Mouse (Mus musculus) layer of hippocampus, adult 11-12 months (tissue): ENCODE measurements around the gene Tmem59.

Source experiments
- DNase-seq: peaks from one replicate; pipeline ENCODE4 v3.0.0; 2022; ENCODE audit warnings: low spot score

The Tmem59 gene

GRCm38 (mm10) chr4:107180746-107181145 lies 2.5 kb downstream of the Tmem59 start:
- no peak for DNase-seq

DNA sequence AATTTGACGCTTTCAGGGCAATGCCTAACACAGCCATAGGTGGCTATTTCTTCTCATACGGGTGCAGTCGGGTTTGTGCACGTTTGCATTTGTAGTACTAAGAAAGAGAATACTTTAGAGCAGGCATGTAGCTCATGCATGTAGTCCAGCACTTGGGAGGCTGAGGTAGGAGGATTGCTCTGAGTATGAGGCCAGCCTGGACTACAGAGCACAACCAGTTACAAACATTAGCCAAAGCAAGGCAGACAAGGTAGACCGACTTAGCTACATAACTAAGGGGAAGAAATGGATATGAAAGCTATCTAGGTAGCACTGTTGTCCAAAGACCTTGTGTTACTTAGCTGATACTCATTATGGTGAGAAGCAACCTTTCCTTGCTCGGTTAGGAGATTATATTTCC lies 3.7 kb downstream of the Tmem59 start:
- no peak for DNase-seq

DNA sequence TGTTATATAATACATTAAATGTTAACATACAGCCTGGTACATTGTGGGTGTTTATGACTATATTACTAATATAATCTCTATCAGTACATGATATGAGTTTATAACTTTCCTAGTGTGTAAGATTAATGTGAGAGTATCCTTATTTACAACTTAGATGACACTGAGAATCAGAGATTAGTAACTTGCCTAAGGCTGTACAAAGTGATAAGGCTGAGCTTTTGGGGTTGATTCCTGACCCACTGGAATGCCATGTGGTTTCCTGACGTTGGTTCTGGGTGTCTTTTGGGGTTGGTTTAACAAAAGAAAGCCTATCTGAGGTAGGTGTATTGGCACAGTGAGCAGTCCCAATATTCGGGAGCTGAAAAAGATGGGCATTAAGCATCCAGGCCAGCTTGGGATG lies 4.6 kb downstream of the Tmem59 start:
- no peak for DNase-seq

DNA sequence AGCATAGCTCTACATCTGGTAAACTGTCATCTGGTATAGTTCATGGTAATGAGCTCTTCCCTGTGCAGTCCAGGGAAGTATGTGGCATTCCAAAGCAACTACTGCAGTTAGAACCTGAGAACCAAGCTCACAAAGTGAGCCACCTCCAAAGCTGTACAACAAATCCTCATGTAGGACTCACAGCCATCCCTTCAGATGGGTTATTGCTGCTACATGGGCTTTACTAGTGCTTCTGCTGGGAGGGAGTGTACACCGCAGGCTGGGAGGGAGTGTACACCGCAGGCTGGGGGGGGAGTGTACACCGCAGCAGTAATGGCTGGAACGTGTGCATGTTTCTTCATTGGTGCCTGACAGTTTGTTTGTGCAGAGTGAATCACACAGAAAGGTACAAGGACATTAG lies 5.0 kb downstream of the Tmem59 start:
- no peak for DNase-seq

- no peak for DNase-seq
Measured at GRCm38 (mm10) chr4:107185703-107186102, 7.5 kb downstream of the Tmem59 start.

- DNase-seq: no peak
Measured at GRCm38 (mm10) chr4:107193841-107194240, 15.6 kb downstream of the Tmem59 start.

DNA sequence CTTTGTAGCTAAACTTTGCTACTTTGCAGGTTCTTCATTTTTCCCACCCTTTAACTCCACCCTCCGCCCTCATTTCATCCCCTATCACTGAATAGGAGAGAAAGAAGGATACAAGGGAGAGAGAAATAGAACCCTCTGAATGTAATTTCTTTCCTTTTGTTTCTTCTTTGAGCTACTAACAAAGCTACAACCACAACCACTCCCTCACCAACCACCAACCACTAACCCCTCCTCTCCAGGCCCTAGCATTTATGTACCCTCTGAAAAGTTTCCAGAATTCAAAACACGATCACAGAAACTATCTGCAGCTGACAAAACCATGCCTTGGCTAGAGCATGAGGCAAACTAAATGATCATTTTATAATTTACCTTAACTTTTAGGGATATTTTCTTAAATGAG lies 18.3 kb downstream of the Tmem59 start:
- no peak for DNase-seq

DNA sequence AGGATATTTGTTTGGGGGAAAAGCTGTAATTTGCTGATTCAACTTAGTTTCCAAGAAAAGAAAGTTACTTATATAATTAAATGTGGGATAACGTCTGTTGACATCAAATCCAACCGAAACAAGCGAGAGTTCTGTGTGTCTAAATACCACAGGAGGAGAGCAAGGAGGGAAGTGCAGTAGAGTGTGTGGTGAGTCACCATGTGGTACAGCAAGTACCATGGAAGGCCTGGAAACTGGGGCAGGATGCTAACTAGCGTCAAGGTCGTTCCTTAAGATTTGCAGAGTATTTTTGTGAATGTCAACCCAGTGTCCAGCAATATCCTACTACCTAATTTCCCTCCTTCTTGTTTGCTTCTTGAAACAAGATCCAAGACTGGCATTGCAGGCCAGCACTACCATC lies 19.9 kb downstream of the Tmem59 start:
- no peak for DNase-seq

GRCm38 (mm10) chr4:107201779-107202178 lies 23.6 kb downstream of the Tmem59 start:
- no peak for DNase-seq

DNA sequence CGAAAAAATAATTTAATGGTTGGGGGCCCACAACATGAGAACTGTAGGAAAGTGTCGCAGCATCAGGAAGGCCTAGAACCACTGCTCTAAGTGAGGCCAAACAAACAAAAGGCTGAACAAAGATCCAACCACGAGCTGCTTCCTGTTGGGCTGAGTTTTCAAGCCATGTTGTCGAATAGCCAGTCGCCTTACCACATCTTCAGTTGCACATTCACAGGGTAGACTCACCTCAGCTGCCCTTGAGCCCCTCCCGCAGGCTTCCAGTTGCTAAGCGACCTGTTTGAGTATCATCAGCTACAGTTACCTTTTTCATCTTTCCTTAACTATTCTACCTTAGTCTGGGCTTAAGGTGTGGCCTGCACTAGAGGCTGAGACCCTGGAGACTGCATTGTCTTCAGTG lies 24.8 kb downstream of the Tmem59 start:
- DNase-seq: no peak

DNA sequence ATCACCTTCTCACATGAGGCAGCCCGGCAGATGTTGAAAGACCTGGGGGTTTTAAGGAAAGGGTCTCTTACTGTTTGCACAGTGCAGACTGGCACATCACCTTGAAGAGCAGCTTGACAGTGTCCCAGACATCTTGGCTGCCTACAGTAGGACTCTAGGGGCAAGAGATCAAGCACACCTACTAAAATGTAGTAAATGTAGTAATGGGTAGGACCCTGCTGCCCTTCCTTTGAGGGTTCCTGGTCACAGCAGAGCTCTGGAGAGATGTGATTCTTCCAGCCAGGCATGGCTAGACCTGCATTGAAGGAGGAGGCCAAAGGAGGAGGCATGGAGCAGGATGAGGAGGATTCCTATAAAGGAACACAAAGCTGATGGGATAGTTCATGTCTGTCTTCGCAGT lies 28.8 kb downstream of the Tmem59 start:
- no peak for DNase-seq

- DNase-seq: no peak
Measured at GRCm38 (mm10) chr4:107208880-107209279, 30.7 kb downstream of the Tmem59 start, which contains the start of gene Ldlrad1. Ldlrad1 (plus strand) TSS chr4:107209180.

DNA sequence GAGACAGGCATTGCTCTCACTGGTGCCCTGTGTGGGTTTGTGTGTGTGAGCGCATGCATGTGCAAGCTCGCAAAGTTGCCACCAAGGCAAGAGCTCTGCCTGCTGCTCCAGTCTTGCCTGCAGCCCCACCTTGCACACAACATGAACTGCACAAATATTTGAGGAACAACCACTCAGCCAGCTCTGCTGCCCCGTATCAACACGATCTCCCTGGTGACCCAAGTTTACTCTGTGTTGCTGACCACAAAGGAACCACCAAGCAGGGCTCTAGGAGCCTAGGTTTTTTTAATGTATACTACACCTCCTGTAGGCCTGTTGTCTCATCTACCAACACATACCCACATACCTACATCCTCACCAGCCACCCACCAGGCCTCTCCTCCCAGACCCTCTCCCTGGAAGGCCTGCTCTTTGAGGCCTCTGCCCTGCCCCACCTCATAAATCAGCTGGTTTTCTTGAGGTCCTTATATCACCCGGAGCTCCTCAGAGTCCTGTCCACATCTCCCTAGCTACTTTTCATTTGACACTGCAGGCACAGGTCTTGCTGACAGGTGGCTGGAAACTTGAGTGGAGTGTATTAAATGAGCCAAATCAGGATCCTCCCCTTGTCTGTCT lies 32.4 kb downstream of the Tmem59 start:
- DNase-seq: no peak

DNA sequence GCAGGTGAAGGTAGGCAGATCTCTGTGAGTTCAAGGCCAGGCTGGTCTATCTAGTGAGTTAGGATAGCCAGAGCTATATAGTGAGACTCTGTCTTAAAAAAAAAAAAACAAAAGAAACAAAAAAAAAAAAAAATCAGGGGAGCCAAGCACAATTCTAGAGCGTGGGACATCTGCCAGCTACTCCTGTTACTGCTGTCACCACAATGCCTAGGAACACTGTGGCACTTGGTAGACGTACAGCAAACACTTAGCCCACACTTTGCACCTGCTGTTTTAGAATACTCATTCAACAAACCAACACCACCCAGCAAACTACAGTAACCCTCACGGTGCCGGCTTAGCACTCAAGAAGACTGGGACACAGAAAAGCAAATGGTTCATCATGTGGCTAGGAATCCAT lies 33.3 kb downstream of the Tmem59 start:
- DNase-seq: peak; percentile 43

DNA sequence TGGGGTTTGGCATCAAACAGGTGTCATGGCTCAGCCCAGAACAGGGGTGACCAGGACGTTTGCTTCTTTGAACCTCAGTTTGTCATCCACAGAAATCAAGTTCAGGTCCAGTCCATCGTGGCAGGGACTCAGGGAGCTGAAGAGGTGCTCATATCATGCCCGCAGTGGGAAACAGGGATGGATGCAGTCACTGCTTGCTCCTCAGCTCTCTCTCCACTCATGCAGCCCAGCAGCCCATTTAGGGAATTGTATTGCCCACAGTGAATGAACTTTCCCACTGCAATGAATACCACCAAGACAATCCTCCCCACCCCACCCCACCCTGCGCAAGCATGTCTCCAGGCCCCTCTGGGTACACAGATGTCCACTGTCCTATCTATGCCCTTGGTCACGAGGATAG lies 33.7 kb downstream of the Tmem59 start:
- no peak for DNase-seq

- DNase-seq: no peak
Measured at GRCm38 (mm10) chr4:107213279-107214011, 35.2 kb downstream of the Tmem59 start.

GRCm38 (mm10) chr4:107217574-107217973 lies 39.4 kb downstream of the Tmem59 start:
- DNase-seq: no peak

DNA sequence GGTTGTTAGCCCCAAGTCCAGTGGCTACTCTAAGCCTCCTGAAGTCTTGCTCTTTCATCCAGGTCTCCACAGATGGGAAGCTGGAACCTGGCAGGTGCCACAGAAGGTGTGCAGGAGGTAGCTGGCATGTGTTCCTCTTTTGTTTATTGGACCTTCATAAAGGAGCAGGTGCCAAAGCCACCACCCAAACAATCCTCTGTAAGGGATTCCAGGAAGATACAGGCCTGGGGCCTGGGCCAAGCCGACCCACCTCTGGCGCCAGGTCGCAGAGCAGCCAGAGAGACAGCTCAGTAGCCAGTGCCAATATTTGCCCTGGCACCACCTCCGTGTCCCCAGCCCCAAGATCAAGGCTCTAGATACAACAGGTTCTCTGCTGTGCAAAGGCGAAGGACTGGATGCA lies 43.3 kb downstream of the Tmem59 start:
- DNase-seq: no peak

- DNase-seq: peak; percentile 34
Measured at GRCm38 (mm10) chr4:107223225-107224204, 45.3 kb downstream of the Tmem59 start.

DNA sequence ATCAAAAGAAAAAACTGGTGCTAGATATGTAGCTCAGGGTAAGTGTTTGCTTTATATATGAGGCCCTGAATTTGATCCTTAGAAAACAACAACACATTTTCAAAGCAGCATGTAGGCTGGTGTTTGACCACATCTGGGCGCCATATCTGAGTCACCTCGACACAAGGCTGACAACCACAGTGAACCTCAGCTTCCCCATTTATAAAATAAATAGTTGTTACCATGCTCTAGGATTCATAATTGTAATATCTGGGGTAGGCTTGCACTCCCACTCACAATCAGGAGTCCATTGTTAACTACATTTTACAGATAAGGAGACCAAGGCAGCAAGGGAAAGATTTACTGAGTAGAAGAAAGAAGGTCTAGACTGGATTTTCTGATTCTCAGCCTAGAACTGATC lies 48.1 kb downstream of the Tmem59 start:
- DNase-seq: no peak

DNA sequence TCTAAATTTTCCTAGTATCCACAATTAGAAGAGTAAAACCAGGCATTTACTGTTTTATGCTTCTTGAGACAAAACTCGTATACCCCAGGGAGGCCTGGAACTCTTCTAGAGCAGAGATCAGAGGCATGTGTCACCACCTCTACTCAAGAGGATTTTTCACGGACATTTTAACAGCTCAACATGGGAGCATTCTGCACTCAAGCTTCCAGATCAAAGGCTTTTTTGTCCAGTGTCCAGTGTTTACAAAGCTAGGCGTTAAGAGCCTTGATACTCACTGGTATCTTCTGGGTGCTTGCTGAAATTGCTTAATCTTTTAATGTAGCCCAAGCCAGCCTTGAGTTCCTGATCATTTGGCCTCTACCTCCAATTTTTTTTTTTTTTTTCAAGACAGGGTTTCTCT lies 54.0 kb downstream of the Tmem59 start:
- no peak for DNase-seq

- DNase-seq: no peak
Measured at GRCm38 (mm10) chr4:107238253-107238652, 60.1 kb downstream of the Tmem59 start.

DNA sequence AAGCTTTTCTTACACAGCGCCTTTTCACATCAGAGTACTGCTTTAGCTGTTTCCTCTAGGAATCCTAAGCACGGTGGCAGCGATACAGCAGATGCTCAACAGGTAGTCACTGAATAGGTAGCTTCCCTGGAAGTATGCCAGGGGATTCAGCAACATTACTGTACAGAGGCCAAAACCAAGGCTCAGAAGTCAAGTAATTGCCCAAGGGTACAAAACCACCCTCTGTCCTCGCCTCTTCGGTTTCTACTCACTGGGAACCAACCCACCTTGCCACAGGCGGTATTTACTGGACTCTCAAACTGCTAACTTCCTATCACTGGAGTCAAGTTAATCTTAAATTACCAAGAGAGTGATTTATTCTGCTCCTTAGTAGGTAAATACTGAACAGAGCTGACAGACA lies 62.0 kb downstream of the Tmem59 start:
- DNase-seq: no peak
